Mouse (Mus musculus) liver, embryonic 16.5 days (tissue): ENCODE data around the gene Tmem132c. TPM values are rescaled to one million over a fixed set of nuclear protein-coding genes. Genes with fewer than 3 reads are reported as not detected.

Experiments
- ATAC-seq: fragments of 200-750 bp; cut with Nextera tagmentation; 2 replicates; pipeline ENCODE4 v1.8.0; 2017; ENCODE audit warnings: low read depth, mild to moderate bottlenecking, moderate number of reproducible peaks, moderate library complexity
- H3K27ac ChIP-seq: fragments of 300-500 bp; sonication (generic); 2 replicates; pipeline ENCODE4 v1.5.1; 2014; ENCODE audit warnings: mild to moderate bottlenecking, low read length
- H3K27me3 ChIP-seq: fragments of 300-500 bp; sonication (generic); 2 replicates; pipeline ENCODE4 v1.6.1; 2014; ENCODE audit warnings: low read depth, low read length, mixed read lengths; ENCODE audit not compliant: control insufficient read depth, insufficient read depth
- H3K36me3 ChIP-seq: fragments of 300-500 bp; sonication (generic); 2 replicates; pipeline ENCODE4 v1.6.1; 2014; ENCODE audit warnings: mild to moderate bottlenecking; ENCODE audit not compliant: control insufficient read depth, insufficient read depth
- H3K4me1 ChIP-seq: fragments of 300-500 bp; sonication (generic); 2 replicates; pipeline ENCODE4 v1.6.1; 2014; ENCODE audit warnings: low read depth, low read length, mixed read lengths; ENCODE audit not compliant: control insufficient read depth
- H3K4me2 ChIP-seq: fragments of 300-500 bp; sonication (generic); 2 replicates; pipeline ENCODE4 v1.6.1; 2014; ENCODE audit warnings: low read depth, low read length, mixed read lengths
- H3K4me3 ChIP-seq: fragments of 300-500 bp; sonication (generic); 2 replicates; pipeline ENCODE4 v1.5.1; 2014; ENCODE audit warnings: low read depth, mild to moderate bottlenecking, low read length
- H3K9ac ChIP-seq: fragments of 300-500 bp; sonication (generic); 2 replicates; pipeline ENCODE4 v1.6.1; 2014; ENCODE audit warnings: low read depth, low read length
- H3K9me3 ChIP-seq: fragments of 300-500 bp; sonication (generic); replicated peaks from 2 replicates; pipeline ENCODE4 v1.6.1; 2016; ENCODE audit warnings: low read length; ENCODE audit not compliant: control insufficient read depth
- WGBS: fragments of 180-500 bp; shearing (Covaris S2); extraction: QIAGEN DNeasy Blood & Tissue Kit; methylation state at CpG from one replicate; pipeline ENCODE4 v1.1.7; 2014; ENCODE audit not compliant: insufficient replicate concordance; 5-methylcytosine and 5-hydroxymethylcytosine counted together
- polyA plus RNA-seq: library from polyadenylated mRNA; unstranded; fragments of >200 nt; fragmentation: Nextera tagmentation; extraction: Ambion mirVana; gene quantifications from 2 replicates; pipeline ENCODE4 v1.2.1, GENCODE M21; 2015

Gene Tmem132c
- polyA plus RNA-seq, 1 experiment from 2014 or later = 0.06 TPM

DNA sequence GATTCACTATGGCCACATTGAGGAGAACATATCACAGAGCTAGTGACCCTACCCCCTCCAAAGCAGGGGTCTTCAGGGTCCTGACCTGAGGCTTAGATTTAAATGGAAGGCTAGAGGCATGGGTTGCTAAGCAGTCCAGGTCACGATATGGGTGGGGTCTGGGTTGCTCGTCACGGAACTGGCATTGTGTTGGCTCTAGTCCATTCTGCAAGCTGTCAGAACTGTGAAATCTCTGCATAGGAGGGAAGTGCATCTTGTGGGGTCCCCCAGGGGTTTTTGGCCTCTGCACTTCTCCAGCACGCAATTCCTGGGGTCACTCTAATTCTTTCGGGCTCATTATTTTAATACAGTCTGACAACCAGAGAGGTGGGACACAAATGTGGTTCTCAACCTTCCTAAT lies 55.9 kb downstream of the Tmem132c start:
- no peaks in the 10 kb centered on the region for H3K27me3 ChIP-seq
- no peak overlapping the region for H3K27ac ChIP-seq
- H3K4me2 ChIP-seq = no peak overlapping the region
- H3K9me3 ChIP-seq = no peaks in the 10 kb centered on the region
- H3K4me3 ChIP-seq = no peak overlapping the region
- 55% methylated on average over 5 of the region's 5 CpGs for WGBS
- H3K4me1 ChIP-seq = no peaks in the 10 kb centered on the region
- no peak for ATAC-seq
- no peaks in the 10 kb centered on the region for H3K36me3 ChIP-seq
- H3K9ac ChIP-seq = no peak overlapping the region

DNA sequence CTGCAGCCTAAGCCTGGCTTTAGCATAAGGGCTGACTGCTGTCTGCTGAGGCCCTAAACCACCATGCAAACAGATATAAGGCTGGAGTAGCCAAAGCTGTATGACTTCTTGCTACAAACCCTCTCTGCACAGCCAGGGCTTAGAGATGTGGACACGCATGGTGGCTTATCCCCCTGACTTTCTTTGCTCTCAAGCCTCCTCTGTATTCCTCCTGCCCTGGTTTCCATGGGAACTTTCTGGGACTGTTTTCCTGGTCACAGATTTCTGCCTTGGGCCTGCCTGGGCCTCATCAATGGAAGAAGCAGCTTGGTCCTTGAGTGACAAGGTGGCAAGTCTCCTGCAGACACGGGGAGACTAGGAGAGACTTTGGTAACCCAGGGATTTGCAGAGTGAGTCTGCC lies 56.5 kb downstream of the Tmem132c start:
- ATAC-seq = no peak

DNA sequence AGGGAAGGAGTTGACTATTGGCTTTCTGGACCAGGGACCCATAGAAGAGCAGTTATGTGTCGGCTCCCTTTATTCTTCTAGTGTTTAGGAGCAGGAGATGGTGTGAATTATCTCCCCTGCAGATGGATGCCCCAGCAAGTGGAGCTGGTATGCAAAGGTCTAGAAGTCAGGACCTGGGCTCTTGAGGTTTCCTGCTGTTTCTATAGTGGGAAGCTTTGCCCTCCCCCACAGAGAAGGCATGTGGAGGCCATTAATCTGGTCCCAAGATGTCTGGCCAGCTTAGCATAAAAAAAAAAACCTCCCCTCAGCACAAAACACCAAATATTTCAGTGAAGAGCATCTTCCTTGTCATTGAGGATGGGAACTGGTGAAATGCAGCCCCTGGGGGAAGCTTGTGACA lies 57.4 kb downstream of the Tmem132c start:
- Histone ChIP-seq H3K4me2 (no peak overlapping the region), H3K9me3 (no peaks in the 10 kb centered on the region), H3K4me3 (no peak overlapping the region), H3K27ac (no peak overlapping the region), H3K27me3 (no peaks in the 10 kb centered on the region), H3K36me3 (no peaks in the 10 kb centered on the region), H3K4me1 (no peaks in the 10 kb centered on the region), H3K9ac (no peak overlapping the region)
- WGBS = 32% methylated on average over 1 of the region's 1 CpGs
- no peak for ATAC-seq

More for the DNA sequence above, 56.5 kb downstream of the Tmem132c start:
- no peak overlapping the region for H3K27ac ChIP-seq
- H3K9me3 ChIP-seq = no peaks in the 10 kb centered on the region
- H3K36me3 ChIP-seq = no peaks in the 10 kb centered on the region
- H3K9ac ChIP-seq = no peak overlapping the region
- H3K4me1 ChIP-seq = no peaks in the 10 kb centered on the region
- H3K4me3 ChIP-seq = no peak overlapping the region
- WGBS = 53% methylated on average over 2 of the region's 2 CpGs
- no peaks in the 10 kb centered on the region for H3K27me3 ChIP-seq
- H3K4me2 ChIP-seq = no peak overlapping the region

DNA sequence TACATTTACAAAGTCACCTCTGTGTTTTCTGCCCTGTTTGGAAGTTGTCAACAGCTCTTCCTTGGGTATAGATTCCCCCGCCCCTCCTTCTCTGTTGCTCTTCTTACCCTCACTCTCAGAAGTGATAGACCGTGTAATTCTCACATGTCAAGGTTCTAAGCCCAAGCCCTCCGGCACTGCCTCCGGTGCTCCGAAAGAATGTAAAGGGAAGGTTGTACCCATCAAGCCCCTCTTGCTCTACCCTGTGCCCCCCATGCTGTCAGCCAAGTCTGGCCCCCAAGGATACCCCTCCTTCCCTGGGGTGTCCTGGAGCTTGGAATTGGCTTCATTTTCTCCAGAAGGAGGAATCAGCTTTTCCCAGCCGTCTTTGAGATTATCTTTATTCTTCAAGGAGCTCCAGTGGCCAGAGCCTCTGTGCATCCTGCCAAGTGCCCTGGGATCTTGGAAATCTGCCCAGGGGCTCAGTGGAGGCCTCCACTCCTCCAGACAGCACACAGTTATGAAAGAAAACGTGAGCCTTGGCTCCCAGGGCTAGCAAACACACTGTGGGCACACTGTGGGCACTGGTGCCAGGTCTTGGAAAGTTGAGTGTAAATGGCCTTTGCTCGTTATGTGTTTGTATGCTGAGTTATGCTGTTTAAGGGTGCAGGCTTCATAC lies 59.1 kb downstream of the Tmem132c start:
- Histone ChIP-seq H3K36me3 (no peaks in the 10 kb centered on the region), H3K4me3 (no peak overlapping the region), H3K9me3 (no peaks in the 10 kb centered on the region), H3K4me1 (no peaks in the 10 kb centered on the region), H3K4me2 (no peak overlapping the region), H3K9ac (no peak overlapping the region), H3K27ac (no peak overlapping the region), H3K27me3 (no peaks in the 10 kb centered on the region)
- ATAC-seq = no peak
- 61% methylated on average over 8 of the region's 8 CpGs for WGBS

DNA sequence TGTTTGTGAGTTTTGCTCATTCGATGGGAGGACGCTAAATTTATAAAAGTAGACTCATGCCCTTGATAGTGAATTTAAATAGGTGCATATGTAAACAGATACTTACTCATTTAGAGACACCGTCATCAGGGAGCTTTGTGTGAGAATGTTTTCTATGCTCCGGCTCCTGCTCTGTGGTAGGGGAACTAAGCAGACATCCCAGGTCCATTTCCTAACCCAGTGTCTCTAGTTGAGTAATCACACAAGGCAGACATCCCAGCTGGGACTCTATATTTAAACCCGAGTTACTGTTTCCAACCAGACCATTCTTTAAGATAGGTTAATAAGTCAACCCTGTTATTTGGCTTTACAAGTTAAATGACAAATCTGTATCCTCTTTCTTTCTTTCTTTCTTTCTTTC lies 63.7 kb downstream of the Tmem132c start:
- 56% methylated on average over 5 of the region's 5 CpGs for WGBS
- Histone ChIP-seq H3K36me3 (no peaks in the 10 kb centered on the region), H3K4me1 (no peaks in the 10 kb centered on the region), H3K4me2 (no peak overlapping the region), H3K27ac (no peak overlapping the region), H3K9ac (no peak overlapping the region), H3K27me3 (no peaks in the 10 kb centered on the region), H3K9me3 (no peaks in the 10 kb centered on the region), H3K4me3 (no peak overlapping the region)
- no peak for ATAC-seq

DNA sequence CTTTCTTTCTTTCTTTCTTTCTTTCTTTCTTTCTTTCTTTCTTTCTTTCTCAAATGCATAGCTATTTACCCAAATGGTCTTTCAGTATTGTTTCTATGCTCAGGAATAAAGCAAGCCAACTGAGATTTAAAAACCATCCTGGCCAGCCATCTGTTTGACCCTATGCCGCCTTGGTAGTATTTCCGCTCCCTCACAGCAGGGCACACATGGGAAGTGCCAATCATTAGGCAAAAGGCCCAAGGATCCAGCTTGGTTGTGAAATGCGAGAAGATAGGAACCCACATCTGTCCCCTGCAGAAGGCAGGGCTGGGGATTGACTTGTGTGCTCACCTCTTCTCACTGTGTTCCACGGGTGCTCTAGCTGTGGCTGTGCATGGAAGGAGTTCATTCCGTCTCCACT lies 64.1 kb downstream of the Tmem132c start:
- Histone ChIP-seq H3K9me3 (no peaks in the 10 kb centered on the region), H3K27ac (no peak overlapping the region), H3K4me2 (no peak overlapping the region), H3K27me3 (no peaks in the 10 kb centered on the region), H3K36me3 (no peaks in the 10 kb centered on the region), H3K4me3 (no peak overlapping the region), H3K4me1 (no peaks in the 10 kb centered on the region), H3K9ac (no peak overlapping the region)
- 35% methylated on average over 5 of the region's 5 CpGs for WGBS
- no peak for ATAC-seq

DNA sequence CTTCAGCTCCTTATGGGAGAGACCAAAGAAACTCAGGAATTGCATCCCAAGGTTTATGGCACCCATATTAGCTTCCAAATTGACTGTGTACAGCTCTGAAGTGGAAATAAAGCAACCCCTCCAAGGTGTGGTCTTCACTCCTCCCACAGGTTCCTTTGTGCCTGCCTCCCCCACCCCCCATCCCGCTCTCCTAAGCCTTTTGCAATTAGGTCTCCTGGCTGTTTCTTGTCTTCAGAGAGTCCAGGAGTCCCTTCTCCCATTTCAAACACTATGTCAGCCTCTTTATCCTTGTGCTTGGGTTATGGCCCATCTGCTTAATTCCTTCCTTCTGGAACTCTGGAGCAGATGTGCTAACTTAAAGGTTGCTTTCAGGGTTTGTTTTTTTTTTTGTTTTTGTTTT lies 65.1 kb downstream of the Tmem132c start:
- H3K4me1 ChIP-seq = no peaks in the 10 kb centered on the region
- H3K4me2 ChIP-seq = no peak overlapping the region
- ATAC-seq = no peak
- H3K36me3 ChIP-seq = no peaks in the 10 kb centered on the region
- H3K9ac ChIP-seq = no peak overlapping the region
- no peaks in the 10 kb centered on the region for H3K9me3 ChIP-seq
- no peak overlapping the region for H3K4me3 ChIP-seq
- no peak overlapping the region for H3K27ac ChIP-seq
- H3K27me3 ChIP-seq = no peaks in the 10 kb centered on the region
- 5% methylated on average over 1 of the region's 1 CpGs for WGBS

DNA sequence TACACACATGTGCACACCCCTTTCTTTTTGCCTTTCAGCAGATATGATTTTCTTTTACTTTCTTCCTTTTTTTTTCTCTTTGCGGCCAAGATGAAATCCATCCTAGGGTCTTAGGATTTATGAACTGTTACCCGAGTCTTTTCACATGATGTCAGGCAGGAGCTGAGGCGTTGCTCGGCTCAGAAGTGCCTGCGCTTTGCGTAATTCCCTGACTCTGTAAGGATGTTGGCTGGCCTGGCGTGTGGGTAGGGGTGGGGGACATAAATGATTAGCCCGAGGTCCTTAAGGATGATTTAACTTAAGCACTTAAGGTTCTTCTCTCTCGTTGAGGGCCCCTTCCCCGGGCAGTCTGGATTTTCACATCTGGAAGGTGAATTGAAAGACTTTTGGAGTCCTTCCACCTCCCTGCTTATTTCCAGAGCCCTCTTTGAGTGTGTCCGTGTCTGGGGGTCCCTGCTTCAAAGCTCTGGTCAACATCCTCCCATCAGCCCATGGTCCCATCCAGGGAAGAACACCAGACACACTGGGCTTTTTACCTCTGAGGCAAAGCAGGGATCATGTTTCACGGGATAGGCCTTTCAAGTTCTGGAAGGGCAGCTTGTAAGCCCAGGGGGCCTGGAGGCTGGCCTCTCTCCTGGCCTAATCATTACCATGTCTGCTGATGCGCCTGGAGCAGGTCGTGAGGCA lies 68.9 kb downstream of the Tmem132c start:
- H3K9me3 ChIP-seq = no peaks in the 10 kb centered on the region
- ATAC-seq = no peak
- H3K9ac ChIP-seq = no peak overlapping the region
- no peaks in the 10 kb centered on the region for H3K27me3 ChIP-seq
- no peak overlapping the region for H3K4me2 ChIP-seq
- 36% methylated on average over 14 of the region's 14 CpGs for WGBS
- H3K27ac ChIP-seq = no peak overlapping the region
- H3K4me1 ChIP-seq = no peaks in the 10 kb centered on the region
- H3K36me3 ChIP-seq = no peaks in the 10 kb centered on the region
- no peak overlapping the region for H3K4me3 ChIP-seq

DNA sequence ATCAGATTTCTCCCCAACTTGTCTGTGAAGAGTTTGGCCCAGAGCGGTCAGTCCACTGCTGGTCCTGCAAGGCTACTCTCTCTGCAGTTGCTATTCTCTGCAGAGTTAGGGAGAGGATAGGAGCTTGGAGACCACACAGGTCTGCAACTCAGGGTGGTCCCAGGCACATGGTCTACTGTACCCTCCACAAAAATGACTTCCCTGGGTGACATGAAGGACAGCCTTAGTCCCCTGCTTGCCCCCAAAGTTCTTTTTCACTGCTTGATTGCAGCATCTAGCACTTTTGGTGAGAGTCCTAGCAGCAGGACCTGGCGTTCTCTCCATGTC lies 69.4 kb downstream of the Tmem132c start:
- no peak overlapping the region for H3K4me2 ChIP-seq
- H3K4me1 ChIP-seq = no peaks in the 10 kb centered on the region
- H3K27ac ChIP-seq = no peak overlapping the region
- H3K36me3 ChIP-seq = no peaks in the 10 kb centered on the region
- 59% methylated on average over 2 of the region's 2 CpGs for WGBS
- H3K4me3 ChIP-seq = no peak overlapping the region
- H3K9me3 ChIP-seq = no peaks in the 10 kb centered on the region
- no peak for ATAC-seq
- H3K9ac ChIP-seq = no peak overlapping the region
- H3K27me3 ChIP-seq = no peaks in the 10 kb centered on the region
